Mouse (Mus musculus) cerebellum, adult 2 months (tissue): ENCODE results near the gene Sart3.

Source experiments
- CTCF ChIP-seq: fragments of 200-500 bp; IDR thresholded peaks from 2 replicates; pipeline ENCODE4 v1.5.1; 2011; ENCODE audit warnings: low read depth, mild to moderate bottlenecking, control low read depth, low read length, moderate library complexity, borderline replicate concordance; ENCODE audit not compliant: insufficient read depth
- POLR2A ChIP-seq: fragments of 200-500 bp; IDR thresholded peaks from 2 replicates; pipeline ENCODE4 v1.6.1; 2011; ENCODE audit warnings: low read length, control low read depth, borderline replicate concordance; ENCODE audit not compliant: insufficient read depth

GRCm38 (mm10) chr5:113776128-113776895, 4.0 kb upstream of the Sart3 start:
- no peak for TF ChIP-seq CTCF
- TF ChIP-seq POLR2A = no peak
